Mouse (Mus musculus): ENCODE results near the gene Phlpp1. TPM values are rescaled to one million over a fixed set of nuclear protein-coding genes. Genes with fewer than 3 reads are reported as not detected.

Gene Phlpp1
- 15.2 and 17.8 TPM in 2 replicates for total RNA-seq (2014; rRNA removed; ENCODE audit: low replicate concordance)
- polyA plus RNA-seq (2015; fragmentation: Nextera tagmentation; extraction: Ambion mirVana), result 3.5 and 3.9 TPM in 2 replicates

DNA sequence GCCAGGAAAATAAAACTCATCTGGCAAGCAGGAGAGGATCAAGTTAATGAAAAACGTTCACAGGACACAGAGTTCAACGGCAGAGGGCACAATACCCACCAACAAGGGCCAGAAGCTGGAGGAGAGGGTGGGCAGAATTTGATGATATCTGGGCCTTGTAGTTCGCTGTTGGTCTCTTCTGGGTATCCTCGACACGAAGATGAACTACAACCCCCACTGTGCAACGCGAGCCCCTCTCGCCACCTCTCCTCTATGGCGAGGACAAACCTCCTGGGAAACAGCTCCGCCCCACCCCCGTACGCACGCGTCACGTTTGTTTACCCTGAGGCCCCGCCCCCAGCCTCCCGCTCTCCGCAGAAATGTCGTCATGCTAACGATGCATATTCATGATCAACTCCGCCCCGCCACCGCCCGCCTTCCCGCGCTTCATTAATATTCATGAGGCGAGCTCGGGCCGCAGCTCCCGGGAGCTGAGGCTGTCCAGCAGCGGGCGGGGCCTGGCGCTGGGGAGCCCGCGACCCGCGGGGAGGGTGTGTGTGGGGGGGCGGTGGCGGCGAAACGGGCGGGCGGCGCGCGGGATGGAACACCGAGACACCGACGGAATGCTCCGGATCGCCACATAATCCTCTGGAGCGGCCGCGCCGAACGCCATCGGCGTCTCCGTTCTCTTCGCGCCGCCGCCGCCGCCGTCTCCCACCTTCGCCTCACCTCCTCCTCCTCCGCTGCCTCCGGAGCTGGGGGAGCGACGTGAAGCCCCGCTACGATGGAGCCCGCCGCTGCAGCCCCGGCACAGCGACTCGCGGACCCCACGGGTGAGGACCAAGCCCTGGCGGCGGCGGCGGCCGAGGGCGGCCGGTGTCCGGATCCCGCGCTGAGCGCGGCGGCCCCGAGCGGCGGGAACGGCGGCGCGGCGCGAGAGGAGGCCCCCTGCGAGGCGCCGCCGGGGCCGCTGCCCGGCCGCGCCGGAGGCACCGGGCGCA, at the start of gene Phlpp1:
Gene Phlpp1 (plus strand): TSS at position 512 of the 980 bp plus-strand sequence.
- no peaks in the 10 kb centered on the region for H3K27me3 ChIP-seq (ENCODE audit: control insufficient read depth, insufficient read depth, low read length)
- peak within 1 kb of the TSS; percentile 89 for H3K4me3 ChIP-seq (ENCODE audit: low read depth, low read length)
- no peaks in the 10 kb centered on the region for H3K36me3 ChIP-seq (replicated peaks; ENCODE audit: control insufficient read depth, insufficient read depth, low read length)
- H3K4me1 ChIP-seq (ENCODE audit: control insufficient read depth, insufficient read depth), result peaks cover 13% of the 10 kb centered on the region
- peak within 1 kb of the TSS; percentile 96 for H3K27ac ChIP-seq (ENCODE audit: low read depth)
- H3K9me3 ChIP-seq (replicated peaks; ENCODE audit: control insufficient read depth, low read length), result no peaks in the 10 kb centered on the region
- WGBS, result under 1% methylated on average over 64 of the region's 113 CpGs
- TF ChIP-seq CTCF (IDR thresholded peaks at IDR 0.05; ENCODE audit: low read depth) (peak; percentile 84), EP300 (IDR thresholded peaks at IDR 0.05; ENCODE audit: low read depth) (no peak; the same call in 1 of the 2 replicates)
- H3K9ac ChIP-seq (replicated peaks; ENCODE audit: low read depth, low read length), result peak within 1 kb of the TSS; percentile 88
- ATAC-seq (ENCODE audit: insufficient read depth, low read depth) (peak; percentile 97), DNase-seq (ENCODE audit: low spot score) (peak; percentile 100)
- H3K4me2 ChIP-seq (ENCODE audit: low read depth, low read length), result peak within 1 kb of the TSS; percentile 88

- WGBS, result 91% methylated on average over 3 of the region's 3 CpGs
- no peak for DNase-seq (ENCODE audit: low spot score)
- Histone ChIP-seq H3K36me3 (replicated peaks; ENCODE audit: control insufficient read depth, insufficient read depth, low read length) (no peaks in the 10 kb centered on the region), H3K4me1 (ENCODE audit: control insufficient read depth, insufficient read depth) (0 out of 2 replicates have a peak, but pooled peaks cover 3% of the 10 kb centered on the region), H3K9me3 (replicated peaks; ENCODE audit: control insufficient read depth, low read length) (no peaks in the 10 kb centered on the region), H3K27me3 (ENCODE audit: control insufficient read depth, insufficient read depth, low read length) (no peaks in the 10 kb centered on the region), H3K4me3 (ENCODE audit: low read depth, low read length) (no peak overlapping the region), H3K27ac (ENCODE audit: low read depth) (no peak overlapping the region), H3K4me2 (ENCODE audit: low read depth, low read length) (no peak overlapping the region), H3K9ac (replicated peaks; ENCODE audit: low read depth, low read length) (no peak overlapping the region)
- TF ChIP-seq EP300 (IDR thresholded peaks at IDR 0.05; ENCODE audit: low read depth) (no peak), CTCF (IDR thresholded peaks at IDR 0.05; ENCODE audit: low read depth) (no peak)
- no peak for ATAC-seq (ENCODE audit: insufficient read depth, low read depth)
Observed at GRCm38 (mm10) chr1:106126601-106127000, 45.0 kb upstream of the Phlpp1 start.

DNA sequence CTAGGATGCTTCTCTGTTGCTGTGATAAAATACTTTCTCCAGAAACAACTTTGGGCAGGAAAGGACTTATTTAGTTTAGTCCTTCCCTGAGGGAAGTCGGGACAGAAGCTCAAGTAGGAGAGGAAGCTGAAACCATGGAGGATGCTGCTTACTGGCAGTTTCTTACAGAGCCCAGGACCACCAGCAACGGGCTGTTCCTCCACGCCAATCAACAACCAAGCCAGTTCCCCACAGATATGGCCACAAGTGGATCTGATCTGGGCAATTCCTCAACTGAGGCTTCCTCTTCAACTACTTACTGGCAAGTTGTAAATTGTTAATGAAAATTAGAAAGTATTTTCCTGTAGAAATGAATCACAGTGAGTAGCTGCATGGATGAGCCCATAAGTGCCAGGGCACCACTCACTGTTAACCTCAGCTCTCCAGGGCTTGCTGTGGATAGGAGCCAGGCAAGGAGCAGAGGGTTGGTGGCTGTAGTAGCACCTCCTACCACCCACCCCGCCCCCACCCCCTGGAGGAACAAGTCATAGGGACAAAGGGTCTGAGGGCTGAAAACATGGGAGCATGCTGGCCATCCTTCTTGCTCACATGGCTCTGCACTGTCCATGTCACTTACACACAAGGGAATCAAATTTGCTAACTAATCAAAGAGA, 39.7 kb upstream of the Phlpp1 start:
- WGBS, result 57% methylated on average over 4 of the region's 4 CpGs

GRCm38 (mm10) chr1:106132350-106132700, 39.2 kb upstream of the Phlpp1 start:
- H3K4me3 ChIP-seq (ENCODE audit: low read depth, low read length), result no peak overlapping the region
- 60% methylated on average over 4 of the region's 4 CpGs for WGBS

More for the DNA sequence above, 39.7 kb upstream of the Phlpp1 start:
- DNase-seq (ENCODE audit: low spot score), result no peak
- ATAC-seq (ENCODE audit: insufficient read depth, low read depth), result no peak
- H3K27me3 ChIP-seq (ENCODE audit: control insufficient read depth, insufficient read depth, low read length), result no peaks in the 10 kb centered on the region
- no peak overlapping the region for H3K27ac ChIP-seq (ENCODE audit: low read depth)
- H3K36me3 ChIP-seq (replicated peaks; ENCODE audit: control insufficient read depth, insufficient read depth, low read length), result no peaks in the 10 kb centered on the region
- H3K4me1 ChIP-seq (ENCODE audit: control insufficient read depth, insufficient read depth), result 0 out of 2 replicates have a peak, but pooled peaks cover 3% of the 10 kb centered on the region
- H3K4me3 ChIP-seq (ENCODE audit: low read depth, low read length), result no peak overlapping the region
- no peak for TF ChIP-seq EP300 (IDR thresholded peaks at IDR 0.05; ENCODE audit: low read depth)
- TF ChIP-seq CTCF (IDR thresholded peaks at IDR 0.05; ENCODE audit: low read depth), result no peak
- H3K9me3 ChIP-seq (replicated peaks; ENCODE audit: control insufficient read depth, low read length), result no peaks in the 10 kb centered on the region
- H3K9ac ChIP-seq (replicated peaks; ENCODE audit: low read depth, low read length), result no peak overlapping the region
- no peak overlapping the region for H3K4me2 ChIP-seq (ENCODE audit: low read depth, low read length)

GRCm38 (mm10) chr1:106138691-106139090, 32.9 kb upstream of the Phlpp1 start:
- no peak for ATAC-seq (ENCODE audit: insufficient read depth, low read depth)
- Histone ChIP-seq H3K4me1 (ENCODE audit: control insufficient read depth, insufficient read depth) (no peaks in the 10 kb centered on the region), H3K9ac (replicated peaks; ENCODE audit: low read depth, low read length) (no peak overlapping the region), H3K27ac (ENCODE audit: low read depth) (no peak overlapping the region), H3K27me3 (ENCODE audit: control insufficient read depth, insufficient read depth, low read length) (no peaks in the 10 kb centered on the region), H3K4me2 (ENCODE audit: low read depth, low read length) (no peak overlapping the region), H3K4me3 (ENCODE audit: low read depth, low read length) (no peak overlapping the region), H3K9me3 (replicated peaks; ENCODE audit: control insufficient read depth, low read length) (no peaks in the 10 kb centered on the region), H3K36me3 (replicated peaks; ENCODE audit: control insufficient read depth, insufficient read depth, low read length) (no peaks in the 10 kb centered on the region)
- no peak for DNase-seq (ENCODE audit: low spot score)
- TF ChIP-seq CTCF (IDR thresholded peaks at IDR 0.05; ENCODE audit: low read depth), result no peak
- TF ChIP-seq EP300 (IDR thresholded peaks at IDR 0.05; ENCODE audit: low read depth), result no peak
- 96% methylated on average over 2 of the region's 2 CpGs for WGBS

More at GRCm38 (mm10) chr1:106132350-106132700, 39.2 kb upstream of the Phlpp1 start:
- no peak for ATAC-seq (ENCODE audit: insufficient read depth, low read depth)
- Histone ChIP-seq H3K4me2 (ENCODE audit: low read depth, low read length) (no peak overlapping the region), H3K27me3 (ENCODE audit: control insufficient read depth, insufficient read depth, low read length) (no peaks in the 10 kb centered on the region), H3K36me3 (replicated peaks; ENCODE audit: control insufficient read depth, insufficient read depth, low read length) (no peaks in the 10 kb centered on the region), H3K4me1 (ENCODE audit: control insufficient read depth, insufficient read depth) (0 out of 2 replicates have a peak, but pooled peaks cover 3% of the 10 kb centered on the region), H3K9ac (replicated peaks; ENCODE audit: low read depth, low read length) (no peak overlapping the region), H3K27ac (ENCODE audit: low read depth) (no peak overlapping the region), H3K9me3 (replicated peaks; ENCODE audit: control insufficient read depth, low read length) (no peaks in the 10 kb centered on the region)
- TF ChIP-seq CTCF (IDR thresholded peaks at IDR 0.05; ENCODE audit: low read depth), result no peak
- no peak for TF ChIP-seq EP300 (IDR thresholded peaks at IDR 0.05; ENCODE audit: low read depth)
- no peak for DNase-seq (ENCODE audit: low spot score)
